Mouse (Mus musculus): ENCODE data around the gene U2af1.

The U2af1 gene

GRCm38 (mm10) chr17:31660661-31661250, 2.1 kb upstream of the U2af1 start:
- no peak for DNase-seq (ENCODE audit: low read depth)

DNA sequence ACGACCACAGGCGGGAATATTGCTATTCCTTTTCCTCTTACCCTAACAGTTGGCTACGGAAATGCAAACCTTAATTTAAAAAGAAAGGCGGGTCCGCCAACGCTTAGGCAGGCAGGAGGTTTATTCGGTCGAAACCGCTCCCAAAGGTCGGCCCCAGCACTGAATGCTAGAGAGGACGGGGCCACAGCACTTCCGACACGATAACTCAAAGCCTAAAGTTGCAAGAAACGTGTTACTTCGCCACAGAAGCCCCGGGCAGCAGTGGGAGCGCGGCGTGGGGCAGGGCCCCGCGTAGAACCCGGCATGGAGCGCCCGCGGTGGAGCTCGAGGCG, 590 bp downstream of the U2af1 start:
- DNase-seq (ENCODE audit: low read depth), result no peak

GRCm38 (mm10) chr17:31657141-31657983, 1.3 kb downstream of the U2af1 start:
- DNase-seq (ENCODE audit: low read depth), result no peak

GRCm38 (mm10) chr17:31656682-31657081, 2.0 kb downstream of the U2af1 start:
- no peak for DNase-seq (ENCODE audit: low read depth)

DNA sequence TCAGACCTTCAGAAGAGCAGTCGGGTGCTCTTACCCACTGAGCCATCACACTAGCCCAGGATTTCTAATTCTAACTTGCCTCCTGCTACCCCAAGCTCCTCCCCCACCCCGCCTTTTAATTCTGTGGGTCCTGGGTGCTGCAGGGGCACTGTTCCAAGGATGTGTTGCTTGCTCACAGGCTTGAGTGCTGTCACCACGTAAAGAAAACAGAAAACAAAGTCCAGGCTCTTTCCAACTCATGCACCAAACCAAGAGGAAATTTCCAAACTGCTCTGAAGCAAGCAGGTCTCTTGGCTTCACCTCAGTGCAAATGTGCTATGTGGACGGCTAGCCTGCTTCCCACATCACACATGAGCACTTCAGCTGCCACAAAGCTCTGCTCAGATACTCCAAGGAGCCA, 3.3 kb downstream of the U2af1 start:
- no peak for DNase-seq (ENCODE audit: low read depth)

GRCm38 (mm10) chr17:31653277-31653676, 5.4 kb downstream of the U2af1 start:
- DNase-seq (ENCODE audit: low read depth), result no peak

DNA sequence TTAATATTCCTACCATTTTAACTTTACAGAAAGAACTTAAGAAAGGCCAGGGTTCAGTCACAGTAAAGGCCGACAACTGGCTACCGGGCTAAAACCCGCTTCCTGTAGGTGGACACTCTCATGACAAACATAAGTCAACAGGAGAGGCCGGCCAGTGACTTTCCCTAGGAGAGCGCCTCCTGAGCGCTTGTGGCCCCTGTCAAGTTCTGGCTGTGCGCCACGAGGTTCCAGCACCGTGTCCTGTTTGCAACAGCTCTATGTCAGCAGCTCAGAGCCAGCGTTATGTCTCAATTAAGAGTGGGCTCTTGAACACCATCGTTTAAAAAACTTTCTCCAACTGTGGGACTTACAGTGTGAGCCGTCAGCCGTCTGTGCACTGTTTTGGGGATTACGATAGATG, 6.5 kb downstream of the U2af1 start:
- no peak for DNase-seq (ENCODE audit: low read depth)

- no peak for DNase-seq (ENCODE audit: low read depth)
These were observed 12.3 kb downstream of the U2af1 start for GRCm38 (mm10) chr17:31646199-31647002.

- no peak for DNase-seq (ENCODE audit: low read depth)
These were observed 15.8 kb downstream of the U2af1 start for GRCm38 (mm10) chr17:31642913-31643312.

DNA sequence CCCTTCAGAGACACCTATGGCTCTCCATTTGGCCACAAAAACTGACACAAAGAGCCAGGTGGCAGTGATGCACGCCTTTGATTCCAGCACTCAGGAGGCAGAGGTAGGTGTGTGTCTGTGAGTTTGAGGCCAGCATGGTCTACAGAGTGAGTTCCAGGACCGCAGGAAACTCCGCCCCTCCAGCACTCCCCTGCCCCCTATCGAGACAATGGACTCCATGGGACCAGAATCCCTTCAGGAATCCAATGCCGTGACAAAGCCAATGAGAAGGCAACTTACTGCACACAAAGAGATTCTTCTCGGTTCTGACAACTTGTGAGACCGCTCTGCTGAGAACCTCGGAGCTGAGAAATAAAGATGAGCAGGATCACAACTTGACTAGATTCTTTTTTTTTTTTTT, 16.4 kb downstream of the U2af1 start:
- no peak for DNase-seq (ENCODE audit: low read depth)

- no peak for DNase-seq (ENCODE audit: low read depth)
These were observed 19.0 kb downstream of the U2af1 start for GRCm38 (mm10) chr17:31639651-31640050.

- no peak for DNase-seq (ENCODE audit: low read depth)
These were observed 20.7 kb downstream of the U2af1 start for GRCm38 (mm10) chr17:31637866-31638570.

- no peak for DNase-seq (ENCODE audit: low read depth)
These were observed 21.5 kb downstream of the U2af1 start, which contains the start of gene Cbs for GRCm38 (mm10) chr17:31636942-31637811. Cbs (minus strand) TSS chr17:31637238.

GRCm38 (mm10) chr17:31636277-31636941, 22.3 kb downstream of the U2af1 start:
- DNase-seq (ENCODE audit: low read depth), result no peak

DNA sequence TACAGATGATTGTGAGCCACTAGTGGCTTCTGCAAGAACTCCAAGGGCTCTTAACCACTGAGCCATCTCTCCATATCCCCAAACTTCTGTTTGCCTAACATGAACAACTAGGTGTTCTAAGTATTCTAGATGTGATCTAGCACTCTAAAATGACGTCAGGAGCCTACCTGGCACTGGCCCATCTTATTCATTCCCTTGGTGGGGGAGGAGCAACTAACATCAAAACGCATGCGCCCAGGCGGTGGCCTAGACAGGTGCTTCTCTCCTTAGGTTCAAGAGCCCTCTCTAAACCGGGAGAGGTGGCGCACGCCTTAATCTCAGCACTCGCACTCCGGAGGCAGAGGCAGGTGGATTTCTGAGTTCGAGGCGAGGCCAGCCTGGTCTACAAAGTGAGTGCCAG, 22.9 kb downstream of the U2af1 start:
- DNase-seq (ENCODE audit: low read depth), result no peak

DNA sequence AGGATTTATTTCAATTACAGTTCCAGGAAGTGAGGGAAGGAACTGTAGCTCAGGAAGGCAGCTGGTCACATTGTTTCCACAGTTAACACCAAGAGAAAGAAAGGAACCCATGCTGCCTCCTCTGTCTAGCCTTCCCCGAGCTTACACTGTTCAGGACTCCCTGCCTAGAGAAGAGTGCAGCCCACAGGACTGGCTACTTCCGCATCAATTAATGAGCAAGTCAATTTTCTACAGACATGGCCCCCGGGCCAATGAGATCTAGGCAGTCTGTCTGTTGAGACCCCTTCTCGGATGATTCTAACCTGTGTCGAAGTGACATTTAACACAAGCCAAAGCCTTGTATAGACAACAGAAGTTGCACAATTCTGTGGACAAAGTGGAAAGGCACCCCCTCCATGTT, 23.8 kb downstream of the U2af1 start:
- no peak for DNase-seq (ENCODE audit: low read depth)

GRCm38 (mm10) chr17:31633007-31633406, 25.7 kb downstream of the U2af1 start:
- no peak for DNase-seq (ENCODE audit: low read depth)

- DNase-seq (ENCODE audit: low read depth), result no peak
These were observed 27.5 kb downstream of the U2af1 start for GRCm38 (mm10) chr17:31631081-31631800.

DNA sequence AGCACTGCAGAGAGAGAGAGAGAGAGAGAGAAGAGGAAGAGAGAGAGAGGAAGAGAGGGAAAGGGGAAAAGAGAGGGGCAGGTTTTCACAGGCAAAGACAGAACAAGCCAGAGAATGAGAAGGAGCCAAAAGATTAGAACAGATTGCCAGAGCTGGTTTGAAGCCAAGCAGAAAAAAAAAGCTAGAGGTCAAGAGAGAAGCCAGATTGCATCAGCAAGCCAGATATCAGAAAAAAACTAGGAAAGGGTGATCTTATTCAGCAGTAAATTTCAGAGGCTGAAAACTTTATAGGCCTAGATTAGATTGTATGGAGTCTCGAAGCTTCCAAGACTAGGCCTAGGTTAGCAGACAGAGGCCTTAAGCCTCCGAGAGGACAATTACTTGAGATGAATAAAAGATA, 30.7 kb downstream of the U2af1 start:
- no peak for DNase-seq (ENCODE audit: low read depth)

GRCm38 (mm10) chr17:31623101-31623500, 35.6 kb downstream of the U2af1 start:
- no peak for DNase-seq (ENCODE audit: low read depth)
